Mouse (Mus musculus): ENCODE data around the gene Gk5. TPM values are rescaled to one million over a fixed set of nuclear protein-coding genes. Genes with fewer than 3 reads are reported as not detected.

The Gk5 gene
- total and polyA plus RNA-seq, 2 experiments from 2014 or later, result 2.1 to 3.7 TPM

DNA sequence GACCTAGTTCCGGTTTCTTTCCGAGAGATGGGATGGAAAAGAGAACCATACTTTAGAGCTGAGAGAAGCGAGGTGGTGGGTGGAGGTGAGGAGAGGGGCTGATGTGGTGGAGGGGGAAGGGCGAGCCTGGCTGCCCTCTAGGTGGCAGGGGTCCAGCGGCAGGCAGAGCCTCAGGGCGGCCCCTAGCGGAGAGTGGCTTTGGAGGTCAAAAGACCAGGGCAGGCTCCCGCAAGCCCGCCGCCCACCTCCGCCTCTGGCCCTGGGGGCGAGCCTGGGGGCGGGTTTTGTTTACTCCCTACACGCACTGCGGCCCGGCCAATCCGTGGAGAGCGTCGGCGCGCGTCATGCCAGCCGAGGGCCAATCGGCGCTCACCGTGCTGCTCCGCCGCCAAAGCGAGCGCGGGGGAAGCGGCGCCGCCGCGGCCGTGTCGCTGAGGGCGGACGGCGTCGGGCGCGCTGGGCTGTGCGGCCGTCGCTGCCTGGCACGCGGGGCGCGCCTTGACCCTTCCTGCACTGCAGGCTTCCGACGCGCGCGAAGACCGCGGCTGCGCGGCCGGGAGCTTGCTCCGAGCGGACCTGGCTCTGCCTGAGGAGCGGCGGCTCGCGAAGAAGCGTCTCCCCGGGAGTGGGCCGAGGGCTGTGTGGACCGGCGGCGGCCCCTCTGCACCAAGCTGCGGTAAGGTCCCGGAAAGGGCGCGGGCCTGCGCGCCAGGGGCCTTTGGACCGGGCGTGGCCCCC, 76.9 kb downstream of the Gk5 start, which contains the start of gene Tfdp2:
Tfdp2 (plus strand) TSS at position 391 of the 738 bp plus-strand sequence.
- DNase-seq (ENCODE audit: low spot score) (peak; percentile 95), ATAC-seq (peak; percentile 99)
- H3K9ac ChIP-seq (replicated peaks; ENCODE audit: low read length), result peak within 1 kb of the TSS; percentile 67
- no peaks in the 10 kb centered on the region for H3K27me3 ChIP-seq (ENCODE audit: insufficient read depth, low read length)
- peak within 1 kb of the TSS; percentile 84 for H3K4me3 ChIP-seq (ENCODE audit: low read length)
- H3K36me3 ChIP-seq (ENCODE audit: insufficient read depth, low read length), result no peaks in the 10 kb centered on the region
- no peaks in the 10 kb centered on the region for H3K9me3 ChIP-seq (ENCODE audit: low read length)
- peak; percentile 64 for TF ChIP-seq CTCF (IDR thresholded peaks at IDR 0.05; ENCODE audit: low read depth)
- H3K27ac ChIP-seq, result peak within 1 kb of the TSS; percentile 74; the same call in 1 of the 2 replicates
- WGBS, result under 1% methylated on average over 60 of the region's 81 CpGs
- H3K4me2 ChIP-seq (ENCODE audit: low read depth, low read length), result peak within 1 kb of the TSS; percentile 99
- no peaks in the 10 kb centered on the region for H3K4me1 ChIP-seq (ENCODE audit: insufficient read depth, low read length)

DNA sequence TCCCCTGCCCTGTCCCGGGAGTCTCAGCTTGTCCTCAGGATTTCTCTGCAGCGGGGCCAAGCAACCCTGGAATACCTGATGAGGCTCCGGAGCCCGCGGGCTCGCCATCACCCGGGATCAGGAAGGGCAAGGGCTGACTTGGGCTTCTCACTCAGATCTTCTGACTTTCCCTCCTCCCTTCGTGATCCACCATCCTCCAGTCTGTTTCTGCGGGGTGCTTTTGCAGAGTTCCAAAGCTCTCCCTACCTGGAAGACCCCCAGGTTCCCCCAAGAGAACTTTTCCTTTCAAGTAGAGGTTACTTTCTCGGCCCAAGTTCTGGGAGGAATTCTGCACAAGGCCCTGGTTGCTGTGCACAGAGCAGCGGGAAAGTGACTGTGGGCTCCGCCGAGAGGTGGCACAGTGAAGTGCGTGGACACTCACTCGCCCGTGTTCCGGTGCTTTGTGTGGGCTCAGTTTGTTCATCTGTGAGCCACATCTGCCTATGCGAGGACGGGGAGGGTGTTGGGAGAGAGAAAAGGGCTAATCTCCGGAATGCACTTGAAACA, 77.5 kb downstream of the Gk5 start:
- TF ChIP-seq CTCF (IDR thresholded peaks at IDR 0.05; ENCODE audit: low read depth), result peak; percentile 58
- peak overlapping the region; percentile 99 for H3K4me2 ChIP-seq (ENCODE audit: low read depth, low read length)
- H3K4me1 ChIP-seq (ENCODE audit: insufficient read depth, low read length), result no peaks in the 10 kb centered on the region
- no peaks in the 10 kb centered on the region for H3K27me3 ChIP-seq (ENCODE audit: insufficient read depth, low read length)
- H3K4me3 ChIP-seq (ENCODE audit: low read length), result peak overlapping the region; percentile 84
- DNase-seq (ENCODE audit: low spot score), result peak; percentile 62
- ATAC-seq, result peak; percentile 41
- H3K9ac ChIP-seq (replicated peaks; ENCODE audit: low read length), result peak overlapping the region; percentile 67
- 0% methylated on average over 20 of the region's 20 CpGs for WGBS
- H3K27ac ChIP-seq, result peak overlapping the region; percentile 74; the same call in 1 of the 2 replicates
- H3K36me3 ChIP-seq (ENCODE audit: insufficient read depth, low read length), result no peaks in the 10 kb centered on the region
- no peaks in the 10 kb centered on the region for H3K9me3 ChIP-seq (ENCODE audit: low read length)

DNA sequence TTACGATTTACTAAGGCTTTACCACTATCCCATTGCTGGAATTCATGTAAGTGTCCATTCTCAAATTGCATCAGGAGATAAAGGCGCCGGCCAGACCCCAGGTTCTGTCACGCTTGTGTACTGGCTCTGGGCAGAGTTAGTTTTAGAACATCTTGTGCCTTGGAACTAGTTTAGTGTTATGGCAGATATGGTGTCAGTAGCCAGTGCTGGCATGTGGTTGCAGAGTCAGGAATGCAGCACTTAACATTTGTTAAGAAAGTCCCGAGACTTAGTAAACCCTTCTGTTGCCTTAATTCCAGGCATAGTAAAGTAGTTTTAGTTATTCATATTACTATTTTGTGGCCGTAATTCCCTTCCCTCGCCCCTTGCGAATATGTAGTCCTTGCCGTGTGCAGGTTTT, 78.6 kb downstream of the Gk5 start:
- Histone ChIP-seq H3K4me1 (ENCODE audit: insufficient read depth, low read length) (no peaks in the 10 kb centered on the region), H3K27me3 (ENCODE audit: insufficient read depth, low read length) (no peaks in the 10 kb centered on the region), H3K4me3 (ENCODE audit: low read length) (no peak overlapping the region; the same call in 1 of the 2 replicates), H3K9me3 (ENCODE audit: low read length) (no peaks in the 10 kb centered on the region), H3K27ac (no peak overlapping the region), H3K9ac (replicated peaks; ENCODE audit: low read length) (no peak overlapping the region), H3K36me3 (ENCODE audit: insufficient read depth, low read length) (peaks cover 3% of the 10 kb centered on the region; the same call in 1 of the 2 replicates), H3K4me2 (ENCODE audit: low read depth, low read length) (peak overlapping the region; percentile 99)
- ATAC-seq (no peak), DNase-seq (ENCODE audit: low spot score) (no peak)
- WGBS, result 77% methylated on average over 9 of the region's 9 CpGs
- no peak for TF ChIP-seq CTCF (IDR thresholded peaks at IDR 0.05; ENCODE audit: low read depth)

DNA sequence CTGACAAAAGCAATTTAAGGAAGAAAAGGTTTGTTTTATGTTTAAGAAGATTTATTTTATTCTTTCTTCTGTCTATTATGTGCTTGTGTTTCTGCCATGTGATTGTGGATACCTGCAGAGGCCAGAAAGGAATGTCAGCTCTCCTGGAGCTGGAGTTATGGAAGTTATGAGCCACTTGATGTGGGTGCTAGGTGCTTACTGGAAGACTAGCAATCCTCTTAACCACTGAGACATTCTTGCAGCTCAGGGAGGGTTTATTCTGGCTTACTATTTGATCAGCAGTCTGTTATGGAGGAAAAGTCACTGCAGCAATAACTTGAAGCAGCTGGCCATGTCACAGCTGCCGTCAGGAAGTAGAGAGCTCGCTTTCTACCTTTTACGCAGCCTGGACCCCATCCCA, 84.5 kb downstream of the Gk5 start:
- DNase-seq (ENCODE audit: low spot score), result no peak
- Histone ChIP-seq H3K9me3 (ENCODE audit: low read length) (no peaks in the 10 kb centered on the region), H3K9ac (replicated peaks; ENCODE audit: low read length) (no peak overlapping the region), H3K4me1 (ENCODE audit: insufficient read depth, low read length) (no peaks in the 10 kb centered on the region), H3K4me3 (ENCODE audit: low read length) (no peak overlapping the region), H3K27ac (no peak overlapping the region), H3K27me3 (ENCODE audit: insufficient read depth, low read length) (no peaks in the 10 kb centered on the region), H3K36me3 (ENCODE audit: insufficient read depth, low read length) (peaks cover 3% of the 10 kb centered on the region; the same call in 1 of the 2 replicates), H3K4me2 (ENCODE audit: low read depth, low read length) (no peak overlapping the region)
- TF ChIP-seq CTCF (IDR thresholded peaks at IDR 0.05; ENCODE audit: low read depth), result no peak
- whole genome bisulfite sequencing, result 90% methylated on average over 3 of the region's 3 CpGs
- no peak for ATAC-seq

DNA sequence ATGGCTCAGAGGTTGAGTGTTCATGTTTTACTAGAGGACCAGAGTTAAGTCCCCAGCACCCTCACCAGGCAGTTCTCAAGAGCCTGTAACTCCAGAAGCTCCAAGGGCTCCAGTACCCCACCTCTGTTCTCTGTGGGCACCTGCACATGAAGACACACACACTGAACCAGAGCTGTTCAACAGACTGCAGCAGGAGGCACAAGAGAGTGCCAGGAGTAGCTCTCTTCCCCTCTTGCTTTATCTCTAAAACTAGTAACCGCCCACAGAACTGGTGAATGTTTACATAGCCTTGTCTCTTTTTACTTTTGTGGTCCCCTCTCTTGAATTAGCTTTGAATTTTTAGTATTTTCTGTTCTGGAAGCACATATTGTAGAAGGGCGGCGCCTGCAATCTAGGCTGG, 88.3 kb downstream of the Gk5 start:
- H3K9ac ChIP-seq (replicated peaks; ENCODE audit: low read length), result no peak overlapping the region
- peaks cover 2% of the 10 kb centered on the region; the same call in 1 of the 2 replicates for H3K36me3 ChIP-seq (ENCODE audit: insufficient read depth, low read length)
- no peak overlapping the region for H3K27ac ChIP-seq
- DNase-seq (ENCODE audit: low spot score) (no peak), ATAC-seq (no peak)
- no peak overlapping the region for H3K4me3 ChIP-seq (ENCODE audit: low read length)
- H3K4me1 ChIP-seq (ENCODE audit: insufficient read depth, low read length), result no peaks in the 10 kb centered on the region
- no peak for TF ChIP-seq CTCF (IDR thresholded peaks at IDR 0.05; ENCODE audit: low read depth)
- H3K9me3 ChIP-seq (ENCODE audit: low read length), result no peaks in the 10 kb centered on the region
- no peaks in the 10 kb centered on the region for H3K27me3 ChIP-seq (ENCODE audit: insufficient read depth, low read length)
- no peak overlapping the region for H3K4me2 ChIP-seq (ENCODE audit: low read depth, low read length)
- 100% methylated on average over 3 of the region's 3 CpGs for WGBS

DNA sequence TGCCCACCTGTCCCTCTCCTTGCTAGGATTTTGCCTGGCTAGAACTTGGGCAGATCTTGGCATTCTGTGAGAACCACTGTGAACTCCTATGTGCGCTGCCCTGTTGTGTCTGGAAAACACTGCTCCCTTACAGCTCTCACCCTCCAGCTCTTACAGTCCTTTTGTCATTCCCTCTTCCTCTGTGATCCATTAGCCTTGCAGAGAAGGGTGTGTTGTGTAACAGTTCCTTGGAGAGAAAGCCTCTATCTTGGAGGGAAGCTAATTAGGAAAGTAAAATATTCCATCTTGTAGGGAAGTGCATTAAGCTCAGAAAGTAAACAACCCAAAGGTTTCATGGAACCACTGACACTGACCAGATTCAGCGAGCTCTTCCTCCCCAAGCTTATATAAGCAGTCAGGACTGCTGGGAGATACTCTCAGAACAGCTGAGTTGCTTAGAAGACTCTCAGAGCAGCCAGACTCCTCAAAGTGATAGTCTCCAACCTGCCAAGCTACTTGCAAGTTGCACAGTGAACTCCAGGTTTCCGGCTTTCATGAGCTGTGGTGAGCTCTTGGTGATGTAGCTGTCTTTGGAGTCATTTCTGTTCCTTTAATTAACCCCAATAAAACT, 94.0 kb downstream of the Gk5 start:
- no peaks in the 10 kb centered on the region for H3K36me3 ChIP-seq (ENCODE audit: insufficient read depth, low read length)
- no peak for ATAC-seq
- 91% methylated on average over 3 of the region's 3 CpGs for WGBS
- H3K9me3 ChIP-seq (ENCODE audit: low read length), result no peaks in the 10 kb centered on the region
- H3K27me3 ChIP-seq (ENCODE audit: insufficient read depth, low read length), result no peaks in the 10 kb centered on the region
- no peak overlapping the region for H3K27ac ChIP-seq
- H3K4me2 ChIP-seq (ENCODE audit: low read depth, low read length), result no peak overlapping the region
- no peak for DNase-seq (ENCODE audit: low spot score)
- H3K9ac ChIP-seq (replicated peaks; ENCODE audit: low read length), result no peak overlapping the region
- H3K4me3 ChIP-seq (ENCODE audit: low read length), result no peak overlapping the region
- TF ChIP-seq CTCF (IDR thresholded peaks at IDR 0.05; ENCODE audit: low read depth), result no peak
- H3K4me1 ChIP-seq (ENCODE audit: insufficient read depth, low read length), result no peaks in the 10 kb centered on the region

Measured in hindbrain, postnatal 0 days (tissue).